Mouse (Mus musculus) megakaryocyte, adult 5-6 weeks (primary cell): Measurements from ENCODE around the gene Tnfrsf18. TPM values are rescaled to one million over a fixed set of nuclear protein-coding genes. Genes with fewer than 3 reads are reported as not detected.
A peak's percentile ranks its signal among the peaks of the same experiment; 100 is the strongest.

Experiments used
- ATAC-seq: 2 replicates; pipeline ENCODE4 v1.8.0; 2016; ENCODE audit warnings: mild to moderate bottlenecking, inconsistent platforms; ENCODE audit not compliant: poor library complexity, severe bottlenecking
- total RNA-seq, 2 experiments: library from RNA; stranded (forward) in 1 of 2; stranded (reverse) in 1 of 2; fragments of 153-499, 151-499 nt in 1 of 2; fragments of 221-1000, 200-1000 nt in 1 of 2; gene quantifications; 2 replicates each; pipeline versions ENCODE4 v1.2.3 to v1.2.4; 2015 to 2017

Tnfrsf18 gene
- total RNA-seq (2015) (2.7 and 10.3 TPM in 2 replicates), total RNA-seq (2017) (6.0 and 7.2 TPM in 2 replicates)

GRCm38 (mm10) chr4:156026013-156026412, at the start of gene Tnfrsf18:
Gene Tnfrsf18, plus strand, starts transcription at chr4:156026164.
- peak; percentile 72 for ATAC-seq

GRCm38 (mm10) chr4:155981436-155982082, 44.4 kb upstream of the Tnfrsf18 start:
- no peak for ATAC-seq

GRCm38 (mm10) chr4:155983788-155984187, 42.2 kb upstream of the Tnfrsf18 start:
- ATAC-seq = no peak

GRCm38 (mm10) chr4:155991211-155991907, 34.6 kb upstream of the Tnfrsf18 start:
- ATAC-seq = peak; percentile 57

- ATAC-seq = no peak
Observed at GRCm38 (mm10) chr4:155991908-155992230, 34.1 kb upstream of the Tnfrsf18 start.

GRCm38 (mm10) chr4:155992241-155992905, 33.6 kb upstream of the Tnfrsf18 start, which contains the start of the genes B3galt6 and Sdf4:
Gene B3galt6, minus strand, starts transcription at chr4:155992649.
Gene Sdf4, plus strand, starts transcription at chr4:155992872.
- peak; percentile 81 for ATAC-seq

GRCm38 (mm10) chr4:155992906-155993547, 32.9 kb upstream of the Tnfrsf18 start:
- peak; percentile 71 for ATAC-seq

- ATAC-seq = no peak
Observed at GRCm38 (mm10) chr4:155993606-155994005, 32.4 kb upstream of the Tnfrsf18 start.

GRCm38 (mm10) chr4:156004109-156004508, 21.9 kb upstream of the Tnfrsf18 start:
- no peak for ATAC-seq

- ATAC-seq = no peak
Observed at GRCm38 (mm10) chr4:156008369-156008768, 17.6 kb upstream of the Tnfrsf18 start.

GRCm38 (mm10) chr4:156013637-156014036, 12.3 kb upstream of the Tnfrsf18 start, which contains the start of gene Tnfrsf4:
Gene Tnfrsf4, plus strand, starts transcription at chr4:156013843.
- ATAC-seq = no peak

- ATAC-seq = no peak
Observed at GRCm38 (mm10) chr4:156014436-156014835, 11.5 kb upstream of the Tnfrsf18 start.

GRCm38 (mm10) chr4:156019771-156020170, 6.2 kb upstream of the Tnfrsf18 start:
- ATAC-seq = no peak

GRCm38 (mm10) chr4:156021381-156021780, 4.6 kb upstream of the Tnfrsf18 start:
- 0 out of 2 replicates have a peak, but pooled peaks have one; percentile 7 for ATAC-seq

- ATAC-seq = peak; percentile 23; the same call in 1 of the 2 replicates
Observed at GRCm38 (mm10) chr4:156021942-156022419, 4.0 kb upstream of the Tnfrsf18 start.

GRCm38 (mm10) chr4:156023520-156023919, 2.4 kb upstream of the Tnfrsf18 start:
- no peak for ATAC-seq

GRCm38 (mm10) chr4:156024184-156024583, 1.8 kb upstream of the Tnfrsf18 start:
- no peak for ATAC-seq

- no peak for ATAC-seq
Observed at GRCm38 (mm10) chr4:156028580-156028979, 2.6 kb downstream of the Tnfrsf18 start.

- ATAC-seq = no peak
Observed at GRCm38 (mm10) chr4:156030651-156031118, 4.7 kb downstream of the Tnfrsf18 start.

GRCm38 (mm10) chr4:156031255-156031592, 5.3 kb downstream of the Tnfrsf18 start:
- ATAC-seq = no peak
